Mouse (Mus musculus): ENCODE data around the gene Nfic. TPM values are rescaled to one million over a fixed set of nuclear protein-coding genes. Genes with fewer than 3 reads are reported as not detected.
A peak's percentile ranks its signal among the peaks of the same experiment; 100 is the strongest.

Gene Nfic
- total RNA-seq, 2 experiments from 2014 or later: 3.0 to 15.9 TPM

DNA sequence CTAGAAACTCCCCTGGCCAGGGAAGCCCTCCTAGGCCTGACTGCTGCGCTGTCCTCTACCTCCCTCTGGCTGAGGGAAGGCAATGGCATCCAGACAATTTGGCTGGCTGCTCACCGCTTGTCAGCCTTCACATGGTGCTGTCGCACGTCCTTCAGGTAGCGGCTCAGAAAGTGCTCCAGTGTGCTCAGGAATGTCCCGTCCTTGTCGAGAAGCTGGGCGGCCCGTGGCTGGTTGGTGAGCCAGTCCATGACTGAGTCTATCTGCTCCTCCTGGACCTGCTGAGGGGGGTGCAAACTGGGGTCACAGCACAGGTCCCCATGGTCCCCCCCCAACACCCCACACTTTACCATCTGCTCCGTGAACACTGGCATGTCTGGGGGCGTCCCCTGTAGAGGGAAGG, 32.6 kb upstream of the Nfic start:
- ATAC-seq (replicated peaks; ENCODE audit: low FRiP score, low TSS enrichment, poor library complexity, severe bottlenecking): no peak

DNA sequence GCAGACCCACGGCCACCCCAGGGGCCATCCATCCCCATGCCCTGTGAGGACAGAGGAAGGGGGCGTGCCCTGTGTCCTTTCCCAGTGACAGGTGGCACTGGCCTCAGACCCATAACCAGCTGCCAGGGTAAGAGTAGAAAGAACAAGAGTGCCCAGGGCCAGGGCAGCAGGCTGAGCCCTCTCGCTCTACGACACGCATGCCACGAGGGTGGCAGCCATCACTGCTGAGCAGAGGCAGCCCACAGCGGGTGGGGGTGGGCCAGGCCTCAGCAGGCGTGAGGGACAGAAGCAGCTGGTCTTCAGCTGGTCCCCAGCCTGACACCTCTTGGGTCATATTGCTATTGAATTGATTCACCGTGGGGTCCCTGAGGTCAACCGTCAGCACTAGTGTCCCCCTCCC, 31.1 kb upstream of the Nfic start:
- ATAC-seq (replicated peaks; ENCODE audit: low FRiP score, low TSS enrichment, poor library complexity, severe bottlenecking): no peak

DNA sequence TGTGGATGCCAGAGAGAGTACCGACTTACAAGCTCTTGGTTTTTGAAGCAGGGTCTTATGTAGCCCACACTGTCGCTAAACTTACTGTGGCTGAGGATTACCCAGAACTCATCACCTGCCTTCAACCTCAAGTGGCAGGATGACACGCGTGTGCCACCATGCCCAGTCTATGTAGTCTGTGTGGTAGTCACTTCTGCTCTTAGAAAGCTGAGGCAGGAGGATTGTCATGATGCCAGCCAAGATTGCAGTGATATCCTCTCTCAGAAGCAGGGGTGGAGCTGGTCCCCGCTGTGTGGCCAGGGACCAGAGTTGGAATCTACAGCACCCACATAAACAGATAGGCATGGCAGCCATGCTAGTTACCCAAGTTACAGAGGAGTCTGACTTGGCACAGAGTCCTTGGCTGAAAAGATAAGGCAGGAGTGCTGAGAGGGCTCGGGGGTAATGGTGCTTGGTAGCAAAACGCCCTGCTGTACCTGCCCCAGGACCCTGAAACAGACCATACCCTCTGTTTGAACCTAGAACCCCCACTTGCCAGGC, 30.1 kb upstream of the Nfic start:
- peak; percentile 71 for ATAC-seq (replicated peaks; ENCODE audit: low FRiP score, low TSS enrichment, poor library complexity, severe bottlenecking)

DNA sequence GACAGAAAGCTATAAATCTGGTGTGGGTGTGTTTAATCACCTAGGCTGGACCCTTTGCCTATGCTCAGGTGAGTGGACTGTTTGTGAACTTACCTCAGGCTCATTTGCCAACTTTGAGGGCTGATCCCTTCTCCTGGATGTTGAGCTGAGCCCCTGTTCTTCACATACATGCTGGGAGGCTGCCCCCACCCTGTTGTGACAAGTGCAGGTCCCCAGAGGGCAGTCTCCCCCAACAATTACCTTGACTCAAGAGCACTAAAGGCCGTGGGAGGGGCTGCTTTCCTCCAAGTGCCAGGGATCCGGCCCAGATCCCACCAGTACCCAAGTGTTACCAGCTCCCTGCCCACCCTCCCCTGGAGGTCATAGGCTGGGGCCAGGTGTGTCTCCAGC, 29.6 kb upstream of the Nfic start:
- ATAC-seq (replicated peaks; ENCODE audit: low FRiP score, low TSS enrichment, poor library complexity, severe bottlenecking): 0 out of 2 replicates have a peak, but pooled peaks have one; percentile 8

DNA sequence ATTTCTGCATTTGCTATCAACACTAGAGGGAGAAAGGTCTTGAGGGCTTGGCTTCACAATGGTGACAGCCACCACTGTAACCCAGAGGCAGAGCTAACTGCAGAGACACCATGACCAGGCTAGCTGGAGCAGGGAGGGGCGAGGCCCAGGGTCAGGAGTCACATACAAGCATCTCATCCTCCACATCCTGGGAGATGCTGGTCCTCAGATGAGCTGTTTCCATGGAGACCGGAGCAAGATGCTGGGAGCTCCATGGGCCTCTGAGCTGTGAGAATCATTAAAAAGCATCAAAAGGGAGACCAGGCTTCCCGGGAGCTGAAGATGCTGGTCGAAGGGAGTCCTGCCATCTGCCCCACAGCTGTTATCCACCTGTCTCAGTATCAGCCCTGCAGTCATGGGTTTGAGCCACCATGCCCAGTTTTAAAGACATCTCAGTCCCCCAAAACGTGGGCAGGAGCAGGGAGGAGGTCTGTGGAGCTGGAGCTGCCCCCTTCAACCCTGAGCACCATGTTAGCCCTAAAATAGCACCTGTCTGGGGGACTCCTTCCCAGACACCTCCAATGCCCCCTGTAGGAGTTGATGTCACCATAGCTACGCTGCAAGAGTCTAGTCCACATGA, 29.1 kb upstream of the Nfic start:
- ATAC-seq (replicated peaks; ENCODE audit: low FRiP score, low TSS enrichment, poor library complexity, severe bottlenecking): no peak

DNA sequence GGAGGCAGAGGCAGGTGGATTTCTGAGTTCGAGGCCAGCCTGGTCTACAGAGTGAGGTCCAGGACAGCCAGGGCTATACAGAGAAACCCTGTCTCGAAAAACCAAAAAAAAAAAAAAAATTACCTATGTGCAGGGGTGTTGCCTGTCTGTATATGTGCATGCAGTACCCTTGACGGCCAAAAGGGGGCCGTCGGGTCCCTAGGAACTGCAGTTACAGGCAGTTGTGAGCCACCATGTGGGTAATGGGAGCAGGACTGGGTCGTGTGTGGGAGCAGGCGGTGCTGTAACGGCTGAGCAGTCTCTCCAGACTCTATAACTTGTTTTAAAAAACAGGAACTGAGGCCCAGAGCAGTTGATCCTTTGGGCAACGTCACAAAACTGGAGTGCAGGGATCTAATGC, 28.5 kb upstream of the Nfic start:
- ATAC-seq (replicated peaks; ENCODE audit: low FRiP score, low TSS enrichment, poor library complexity, severe bottlenecking): no peak

DNA sequence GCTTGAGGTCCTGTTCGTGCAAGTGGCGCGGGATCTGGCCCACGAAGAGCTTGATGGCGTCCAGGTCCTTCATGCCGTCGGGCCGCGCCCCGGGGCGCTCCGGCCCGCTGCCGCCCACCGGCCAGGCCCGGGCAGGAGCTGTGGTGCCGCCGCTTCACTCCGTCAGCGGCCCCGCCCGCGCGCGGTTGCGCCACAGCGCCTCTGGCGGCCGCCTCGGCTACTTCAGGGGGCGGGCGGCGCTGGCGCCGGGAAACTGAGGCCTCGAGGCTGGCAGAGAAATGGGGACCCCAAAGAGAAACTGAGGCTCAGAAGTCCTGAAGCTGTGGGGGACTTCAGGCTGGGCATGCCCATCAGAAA, 27.1 kb upstream of the Nfic start, which contains the start of gene Celf5:
Gene Celf5 (minus strand): TSS at position 177 of the 357 bp plus-strand sequence.
- peak; percentile 26; the same call in 1 of the 2 replicates for ATAC-seq (replicated peaks; ENCODE audit: low FRiP score, low TSS enrichment, poor library complexity, severe bottlenecking)

DNA sequence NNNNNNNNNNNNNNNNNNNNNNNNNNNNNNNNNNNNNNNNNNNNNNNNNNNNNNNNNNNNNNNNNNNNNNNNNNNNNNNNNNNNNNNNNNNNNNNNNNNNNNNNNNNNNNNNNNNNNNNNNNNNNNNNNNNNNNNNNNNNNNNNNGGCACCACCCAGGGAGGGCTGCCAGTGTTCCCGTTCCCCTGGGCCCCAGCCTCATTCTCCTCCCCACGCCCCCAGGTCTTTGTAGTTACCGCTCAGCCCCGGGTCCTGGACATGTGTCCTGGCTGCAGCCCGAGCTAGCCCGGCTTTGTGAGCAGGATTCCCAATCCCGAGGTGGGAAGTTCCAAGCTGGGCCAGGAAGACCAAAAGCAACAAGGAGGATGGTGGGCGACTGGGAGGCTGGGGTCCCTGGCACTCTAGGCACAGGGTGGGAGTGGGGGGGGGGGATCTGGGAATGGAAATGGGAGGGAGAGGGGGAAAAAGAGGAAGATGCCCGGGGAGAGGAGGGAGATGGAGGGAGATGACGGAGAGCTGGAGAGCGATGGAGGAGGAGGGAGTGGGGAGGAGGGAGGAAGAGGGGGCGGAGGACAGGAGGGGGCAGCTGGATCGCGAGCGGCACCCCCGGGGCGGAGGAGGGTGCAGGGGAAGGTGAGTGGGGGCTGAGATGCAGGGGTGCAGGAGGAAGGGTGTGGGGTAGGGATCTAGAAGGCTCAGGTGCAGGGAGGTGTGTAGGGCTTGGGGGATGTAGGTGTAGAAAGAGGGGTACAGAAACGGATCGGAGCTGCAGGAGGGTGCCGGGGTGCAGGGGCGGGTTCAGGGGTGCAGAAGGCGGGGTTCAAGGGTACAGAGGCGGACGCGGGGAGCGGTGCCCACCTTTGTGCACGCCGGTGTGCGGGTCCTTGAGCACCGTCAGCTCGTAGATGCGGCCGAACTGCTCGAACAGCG, 26.4 kb upstream of the Nfic start:
- ATAC-seq (replicated peaks; ENCODE audit: low FRiP score, low TSS enrichment, poor library complexity, severe bottlenecking): no peak

DNA sequence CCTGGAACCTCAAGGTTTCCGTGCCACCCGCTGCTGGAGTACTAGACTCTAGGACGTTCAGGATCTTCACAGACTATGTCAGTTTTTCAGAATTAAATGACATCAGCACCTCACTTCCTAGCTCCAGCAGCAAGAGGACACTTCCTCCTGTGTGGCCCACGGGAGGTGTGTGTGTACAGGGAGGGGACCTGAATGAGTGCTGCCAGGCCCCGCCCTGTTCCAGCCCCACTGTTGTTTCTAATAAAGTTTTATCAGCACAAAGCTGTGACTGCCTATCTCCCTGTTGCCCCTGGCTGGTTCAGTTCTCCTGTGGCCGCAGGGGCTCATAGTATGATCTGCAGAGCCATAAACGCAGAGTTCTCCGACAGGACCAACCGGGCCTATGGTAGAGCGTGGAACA, 19.0 kb upstream of the Nfic start:
- ATAC-seq (replicated peaks; ENCODE audit: low FRiP score, low TSS enrichment, poor library complexity, severe bottlenecking): no peak

DNA sequence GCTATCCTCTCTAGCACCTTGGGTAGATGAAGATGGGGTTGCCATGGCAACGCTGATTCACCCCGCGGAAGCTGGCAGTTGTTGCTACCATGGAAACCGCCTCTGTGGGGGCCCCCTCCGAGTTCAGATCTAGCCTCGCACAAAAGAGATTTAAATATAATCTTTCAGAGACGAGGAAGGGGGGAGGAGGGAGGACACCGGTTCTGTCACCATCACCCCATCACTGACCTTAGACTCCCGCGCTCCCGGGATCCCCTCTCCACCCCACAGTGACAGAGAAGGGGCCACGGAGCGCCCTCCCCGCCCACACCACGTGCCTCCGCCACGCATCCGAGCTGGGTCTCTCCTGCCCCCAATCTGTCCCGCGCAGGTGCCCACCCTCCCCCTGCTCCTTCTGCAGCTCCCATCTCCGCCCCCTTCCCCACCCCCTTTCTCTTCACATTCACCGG, 17.6 kb upstream of the Nfic start:
- ATAC-seq (replicated peaks; ENCODE audit: low FRiP score, low TSS enrichment, poor library complexity, severe bottlenecking): no peak

DNA sequence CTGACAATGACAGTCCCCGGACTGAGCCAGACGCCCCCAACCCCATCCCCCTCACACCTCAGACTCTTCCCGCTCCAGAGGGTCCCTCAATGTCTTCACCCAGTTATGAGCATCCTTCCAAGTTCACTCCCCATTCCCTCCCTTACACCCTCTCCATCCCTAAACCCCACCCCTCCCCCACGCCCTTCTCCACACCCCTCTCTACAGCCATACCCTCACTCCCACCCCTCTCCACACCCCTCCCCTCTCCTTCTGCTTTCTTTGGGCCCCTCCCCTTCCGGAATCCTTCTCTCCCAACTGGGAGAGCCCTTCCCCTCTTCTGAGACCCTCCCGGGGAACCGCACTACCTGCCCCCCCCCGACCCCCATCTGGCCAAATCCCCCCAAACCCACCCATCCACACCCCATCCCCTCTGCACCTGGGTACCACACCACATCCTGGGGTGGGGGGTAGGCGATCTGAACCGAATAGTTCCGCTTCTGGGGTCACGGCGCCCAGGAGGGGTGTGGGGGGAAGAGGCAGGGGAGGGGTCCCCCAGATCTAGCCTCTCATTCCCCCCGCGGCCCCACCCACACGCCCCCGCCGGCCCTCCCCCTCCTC, 17.1 kb upstream of the Nfic start:
- no peak for ATAC-seq (replicated peaks; ENCODE audit: low FRiP score, low TSS enrichment, poor library complexity, severe bottlenecking)

DNA sequence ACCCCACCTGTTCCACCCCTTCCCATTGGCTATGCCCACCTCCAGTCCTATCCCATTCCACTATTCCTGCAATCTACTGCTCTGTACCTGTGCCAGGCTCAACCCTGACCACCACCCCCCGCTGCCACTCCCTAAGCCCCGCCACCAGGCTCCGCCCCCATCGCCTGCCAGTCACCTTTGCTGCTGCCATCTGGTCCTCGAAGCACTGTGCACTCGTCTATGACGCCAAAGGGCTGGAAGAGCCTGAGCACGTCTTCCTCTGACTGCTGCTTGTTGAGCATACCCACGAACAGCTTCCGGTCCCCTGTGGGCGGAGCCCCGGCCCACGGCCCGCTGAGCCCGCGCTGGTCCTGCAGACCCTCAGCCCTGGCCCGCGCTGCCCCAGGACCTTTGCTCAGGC, 15.0 kb upstream of the Nfic start:
- ATAC-seq (replicated peaks; ENCODE audit: low FRiP score, low TSS enrichment, poor library complexity, severe bottlenecking): no peak

DNA sequence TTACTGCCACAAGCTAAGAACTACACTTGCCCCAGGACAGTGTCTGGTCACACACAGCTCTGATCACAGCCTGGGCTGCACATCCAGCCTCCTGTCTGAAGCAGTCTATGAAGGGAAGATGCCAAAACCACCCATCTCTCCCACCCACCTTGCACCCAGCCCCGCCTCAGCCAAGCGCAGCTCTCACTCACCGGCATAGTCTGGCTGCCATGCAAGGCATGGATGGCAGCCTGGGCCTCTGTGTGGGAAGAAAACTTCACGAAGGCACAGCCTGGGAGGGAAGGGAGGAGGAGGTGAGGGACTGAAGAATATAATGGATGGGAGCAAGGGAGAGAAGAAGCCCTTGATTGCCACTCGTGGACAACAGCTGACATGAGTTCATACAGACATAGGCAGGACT, 13.8 kb upstream of the Nfic start:
- ATAC-seq (replicated peaks; ENCODE audit: low FRiP score, low TSS enrichment, poor library complexity, severe bottlenecking): no peak

DNA sequence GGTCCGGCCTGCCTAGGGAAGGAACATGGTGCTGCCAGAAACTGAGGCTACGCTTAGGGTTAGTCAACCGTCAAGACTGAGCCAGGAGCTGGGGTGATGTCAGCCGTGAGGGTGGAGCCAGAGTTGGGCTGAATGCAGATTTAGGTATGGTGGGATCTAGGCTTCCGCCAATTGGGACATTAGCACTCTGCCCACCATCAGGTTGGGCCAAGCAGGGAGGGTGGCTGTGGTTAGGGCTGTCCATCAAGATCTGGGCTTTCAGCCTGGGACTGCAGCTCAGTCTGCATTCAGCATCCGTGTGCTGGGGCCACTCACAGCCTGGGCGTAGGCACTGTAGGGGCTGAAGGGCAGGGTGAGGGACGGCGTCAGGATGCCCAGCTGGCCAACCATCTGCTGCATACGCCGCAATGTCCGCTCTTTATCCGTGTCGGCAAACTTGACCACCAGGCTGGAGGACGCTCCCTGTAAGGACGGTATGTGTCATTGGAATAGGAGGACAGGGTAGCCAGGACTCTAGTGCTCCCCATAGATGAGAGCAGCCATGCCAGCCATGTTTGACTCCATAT, 12.3 kb upstream of the Nfic start:
- ATAC-seq (replicated peaks; ENCODE audit: low FRiP score, low TSS enrichment, poor library complexity, severe bottlenecking): no peak

DNA sequence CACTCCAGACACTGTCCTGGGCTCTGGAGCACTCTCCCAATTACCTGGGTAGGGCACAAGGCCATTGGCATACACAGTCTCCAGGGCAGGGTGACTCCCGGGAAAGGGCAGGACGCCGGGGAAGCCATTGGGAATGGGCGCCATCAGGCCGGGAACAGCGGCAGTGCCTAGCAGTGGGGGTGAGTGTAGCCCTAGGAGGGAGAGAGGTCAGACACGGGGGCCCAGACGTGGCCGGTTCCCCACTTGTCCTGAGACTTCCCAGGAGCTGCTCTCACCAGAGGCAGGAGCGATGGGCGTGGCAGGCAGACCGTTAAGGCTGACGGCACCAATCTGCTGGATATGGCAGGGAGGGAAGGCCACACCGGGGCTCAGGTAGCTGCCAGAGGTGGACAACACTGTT, 11.4 kb upstream of the Nfic start:
- no peak for ATAC-seq (replicated peaks; ENCODE audit: low FRiP score, low TSS enrichment, poor library complexity, severe bottlenecking)

DNA sequence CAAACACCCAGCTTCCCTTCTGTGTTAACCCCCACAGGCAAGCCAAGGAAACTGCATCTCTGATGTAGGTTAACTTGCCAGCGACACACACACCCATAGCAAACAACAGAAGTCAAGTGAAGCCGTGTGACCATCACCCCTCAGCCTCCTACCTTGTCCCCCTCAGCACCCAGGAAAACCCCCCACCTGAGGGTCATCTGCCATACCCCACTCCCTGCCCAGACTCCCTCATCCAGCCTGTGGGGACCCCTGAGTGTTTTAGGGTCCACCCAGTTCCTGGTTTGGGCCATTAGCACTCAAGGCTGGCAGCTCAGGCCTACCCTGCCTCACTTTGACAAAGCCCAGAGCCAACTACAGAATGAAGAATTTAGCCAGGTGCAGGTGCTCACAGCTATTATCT, 10.6 kb upstream of the Nfic start:
- ATAC-seq (replicated peaks; ENCODE audit: low FRiP score, low TSS enrichment, poor library complexity, severe bottlenecking): no peak

DNA sequence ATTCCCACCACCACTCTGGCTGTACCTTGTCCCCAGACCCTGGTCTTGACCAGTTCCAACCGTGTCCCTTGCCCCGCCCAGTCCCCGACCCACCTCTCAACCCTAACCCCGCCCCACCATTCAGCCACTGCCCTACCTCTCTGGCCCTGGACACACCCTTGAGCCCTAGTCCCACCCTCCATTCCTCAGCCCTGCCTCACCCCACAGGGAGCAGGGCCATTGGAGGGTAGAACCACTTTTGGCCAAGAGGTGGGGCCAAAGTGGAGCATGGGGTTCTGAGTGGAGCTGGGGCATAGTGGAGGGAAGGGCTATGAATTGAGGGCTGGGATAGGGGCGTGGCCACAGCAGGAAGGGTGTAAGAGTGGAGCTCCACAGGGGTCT, 9.8 kb upstream of the Nfic start:
- ATAC-seq (replicated peaks; ENCODE audit: low FRiP score, low TSS enrichment, poor library complexity, severe bottlenecking): peak; percentile 36

DNA sequence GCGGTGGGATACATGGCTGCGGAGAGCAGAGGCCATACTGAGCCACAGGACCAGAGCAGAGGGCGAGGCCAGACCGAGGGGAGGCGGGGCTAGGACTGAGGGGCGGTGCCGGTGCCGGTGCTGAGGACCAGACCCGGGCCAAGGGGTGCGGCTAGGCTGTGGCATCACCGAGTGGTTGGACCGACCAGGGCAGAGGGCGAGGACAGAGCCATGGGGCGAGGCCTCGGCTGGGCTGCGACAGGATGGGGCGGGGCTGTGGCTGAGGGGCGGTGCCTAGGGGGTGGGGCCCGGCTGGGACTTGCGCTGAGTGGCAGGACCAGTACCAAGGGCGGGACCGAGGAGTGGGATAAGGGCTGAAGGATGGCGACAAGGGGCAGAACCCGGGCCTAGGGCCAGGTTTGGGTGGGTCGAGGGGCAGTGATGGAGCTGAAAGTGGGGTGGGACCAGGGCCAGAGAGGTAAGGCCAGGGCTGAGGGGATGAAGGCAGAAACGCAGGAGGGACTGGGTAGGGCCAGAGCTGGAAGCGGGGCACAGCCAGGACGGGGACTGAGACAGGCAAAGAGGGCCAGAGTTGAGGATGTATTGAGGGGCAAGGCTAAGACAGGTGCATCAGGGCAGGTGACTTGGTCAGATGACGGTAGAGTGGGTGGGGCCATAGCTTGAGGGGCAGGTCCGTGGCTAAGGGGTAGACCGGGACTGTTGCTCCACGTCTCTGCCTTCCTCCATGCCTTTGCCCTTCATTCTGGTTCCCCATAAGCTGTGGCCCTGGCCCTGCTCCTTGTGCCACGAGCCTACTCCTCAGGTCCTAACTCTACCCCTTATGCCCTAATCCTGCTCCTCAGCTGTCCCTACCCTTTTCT, 9.2 kb upstream of the Nfic start:
- ATAC-seq (replicated peaks; ENCODE audit: low FRiP score, low TSS enrichment, poor library complexity, severe bottlenecking): peak; percentile 87

DNA sequence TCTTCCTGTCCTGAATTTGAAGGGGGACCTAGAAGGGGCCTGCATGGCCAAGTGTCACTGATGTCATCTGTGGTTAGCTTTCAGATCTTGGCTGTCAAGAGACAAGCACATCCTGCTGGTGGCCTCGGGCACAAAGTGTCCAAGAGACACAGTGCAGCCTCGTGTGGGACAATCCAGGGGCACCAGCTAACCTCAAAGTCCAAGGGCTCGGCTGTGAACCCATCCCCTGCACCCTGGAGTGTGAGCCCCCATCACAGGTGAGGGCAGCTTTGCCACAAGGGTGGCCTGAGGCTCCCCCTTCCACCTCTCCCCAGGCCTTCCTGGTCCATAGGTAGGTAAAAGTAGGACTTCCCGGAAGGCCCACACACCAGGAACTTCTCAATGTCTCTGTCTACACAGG, 8.1 kb upstream of the Nfic start:
- ATAC-seq (replicated peaks; ENCODE audit: low FRiP score, low TSS enrichment, poor library complexity, severe bottlenecking): no peak

Data from megakaryocyte-erythroid progenitor cell, adult 5-6 weeks (primary cell).